Mouse (Mus musculus) gastrocnemius, postnatal 36 days (tissue): Measurements from ENCODE around the gene Myog. TPM values are rescaled to one million over a fixed set of nuclear protein-coding genes. Genes with fewer than 3 reads are reported as not detected.

Experiments
- DNase-seq, 2 experiments: peaks; one replicate each; pipeline ENCODE4 v3.0.0; 2022
- intact Hi-C: fragments of 180-260 bp; cut with DNase I; formaldehyde crosslinking; loops from one replicate; pipeline ENCODE4 v1.15.1; 2025
- total RNA-seq, 2 experiments: library from RNA; stranded (reverse); gene quantifications; 2 replicates each; pipeline ENCODE4 v1.2.3; 2021

The Myog gene
- total RNA-seq, 2 experiments from 2014 or later, result 20.1 to 20.9 TPM

DNA sequence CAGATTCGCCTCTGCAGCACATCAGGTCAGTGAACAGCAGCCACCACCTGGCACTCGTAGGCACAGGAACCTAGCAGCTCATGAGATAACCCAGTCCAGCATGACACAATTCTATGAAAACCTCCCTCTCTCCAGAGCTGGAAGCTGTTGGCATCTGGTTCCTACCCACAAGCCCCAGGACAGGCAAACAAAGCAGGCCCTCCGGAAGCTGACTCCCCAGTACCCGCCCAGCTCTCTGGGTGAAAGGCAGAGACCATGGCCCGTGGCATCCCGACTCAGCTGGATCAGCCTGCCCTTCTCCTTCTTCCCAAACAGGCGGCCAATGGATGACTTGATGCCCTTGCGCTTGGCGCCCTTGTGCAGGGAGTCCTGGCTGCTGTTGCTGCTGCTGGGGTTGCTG is 26.6 kb downstream of the Myog start:
- DNase-seq, result no peak
- intact Hi-C loops, result no loop called here

DNA sequence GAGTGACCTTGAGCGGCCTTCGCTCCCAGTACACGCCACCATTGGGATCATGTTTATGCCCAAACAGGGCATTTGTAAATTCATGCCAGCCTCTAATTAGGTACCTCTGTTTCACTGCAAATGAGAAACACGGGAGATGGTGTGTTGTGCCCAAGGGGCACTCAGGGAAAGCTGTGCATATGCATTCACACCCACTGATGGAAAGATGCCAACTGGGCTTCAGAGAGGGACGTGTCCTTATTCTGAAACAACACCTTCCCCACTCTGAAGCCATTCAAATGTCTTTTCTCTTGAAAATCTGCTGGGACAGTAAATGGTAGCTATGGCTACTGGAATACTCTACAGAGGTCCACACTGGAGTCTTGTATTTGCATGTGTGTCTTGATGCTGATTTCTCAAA is 28.5 kb downstream of the Myog start:
- DNase-seq, result no peak
- intact Hi-C loops, result no loop called here

DNA sequence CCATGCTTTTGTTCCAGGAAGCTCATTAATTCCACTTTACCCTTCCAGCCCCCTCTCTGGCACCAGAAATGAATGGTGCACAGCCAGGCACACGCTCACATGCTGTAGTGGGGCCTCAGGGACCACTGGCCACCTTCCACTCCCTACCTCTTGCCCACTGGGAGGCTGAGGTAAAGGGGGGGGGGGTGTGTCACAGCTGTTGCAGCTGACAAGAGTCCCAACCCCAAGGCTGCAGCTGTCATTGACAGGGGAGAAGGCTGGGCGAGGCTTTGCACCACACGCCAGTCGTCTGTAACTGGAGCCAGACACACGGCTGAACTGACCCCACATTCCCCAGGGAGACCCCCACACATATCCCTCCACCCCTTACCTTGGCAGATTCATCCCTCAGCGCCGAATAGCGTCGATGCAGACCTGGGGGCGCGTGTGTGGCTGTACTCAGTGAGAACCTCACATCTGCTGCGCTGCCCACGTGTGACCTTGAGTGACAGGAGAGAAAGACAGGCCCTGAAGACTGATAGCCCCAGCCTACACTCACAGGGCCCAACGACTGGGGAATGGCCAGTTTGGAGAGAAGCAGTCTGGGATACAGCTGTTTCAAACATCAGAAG is 31.0 kb downstream of the Myog start:
- DNase-seq, result no peak
- intact Hi-C loops, result loop anchor here (5.0 kb wide), 1 partner anchor 113 kb away; no protein-coding TSS in a partner anchor

DNA sequence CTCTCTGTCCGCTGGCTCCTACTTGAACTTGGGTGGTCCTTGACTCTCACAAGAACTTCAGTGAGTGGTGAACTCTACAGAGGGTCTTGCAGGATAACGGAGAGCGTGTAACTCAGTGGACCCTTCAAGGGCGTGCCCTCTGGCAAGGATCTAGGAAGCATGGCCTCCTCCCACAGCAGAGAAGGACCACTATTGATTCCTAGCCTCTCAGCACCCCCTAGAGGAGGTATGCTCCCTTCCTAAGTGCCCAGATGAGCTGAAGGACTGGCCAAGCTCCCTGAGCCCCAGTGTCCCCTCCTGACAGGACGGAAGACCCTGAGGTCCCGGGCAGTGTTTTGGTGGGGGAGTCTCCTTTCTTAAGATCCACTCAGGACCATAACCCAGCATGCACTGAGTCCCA is 32.8 kb downstream of the Myog start:
- intact Hi-C loops, result loop anchor here (2.0 to 5.0 kb wide), 2 partner anchors 82 to 115 kb away; no protein-coding TSS in a partner anchor

DNA sequence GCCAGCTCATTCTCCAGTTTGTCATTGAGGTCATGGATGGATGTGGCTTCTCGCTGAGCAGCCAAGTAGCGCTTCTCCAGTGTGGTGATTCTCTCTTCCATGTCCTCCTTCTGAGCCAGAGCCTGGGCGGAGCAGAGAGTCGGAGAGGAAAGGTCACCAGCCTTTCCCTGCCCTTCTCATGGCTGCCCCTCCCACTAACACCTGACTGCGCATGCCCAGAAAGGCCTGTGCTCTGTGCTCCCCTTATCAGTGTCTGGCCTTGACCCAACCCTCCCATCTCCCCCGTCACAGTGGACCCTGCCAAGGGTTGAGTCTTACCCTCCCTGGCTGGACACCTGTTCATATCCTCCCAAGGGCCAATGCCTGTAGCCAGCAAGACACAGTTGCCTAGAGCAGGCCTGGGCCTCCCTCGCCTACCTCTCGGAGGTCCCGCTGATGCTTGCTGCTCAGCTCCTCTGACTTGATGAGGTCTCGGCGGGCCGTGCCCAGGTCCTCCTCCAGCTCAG is 37.1 kb downstream of the Myog start:
- no peak for DNase-seq
- intact Hi-C loops, result loop anchor here (2.0 kb wide), 1 partner anchor 174 kb away; no protein-coding TSS in a partner anchor

More for the DNA sequence above, 32.8 kb downstream of the Myog start:
- peak in 1 of 2 experiments; percentile 34 for DNase-seq

DNA sequence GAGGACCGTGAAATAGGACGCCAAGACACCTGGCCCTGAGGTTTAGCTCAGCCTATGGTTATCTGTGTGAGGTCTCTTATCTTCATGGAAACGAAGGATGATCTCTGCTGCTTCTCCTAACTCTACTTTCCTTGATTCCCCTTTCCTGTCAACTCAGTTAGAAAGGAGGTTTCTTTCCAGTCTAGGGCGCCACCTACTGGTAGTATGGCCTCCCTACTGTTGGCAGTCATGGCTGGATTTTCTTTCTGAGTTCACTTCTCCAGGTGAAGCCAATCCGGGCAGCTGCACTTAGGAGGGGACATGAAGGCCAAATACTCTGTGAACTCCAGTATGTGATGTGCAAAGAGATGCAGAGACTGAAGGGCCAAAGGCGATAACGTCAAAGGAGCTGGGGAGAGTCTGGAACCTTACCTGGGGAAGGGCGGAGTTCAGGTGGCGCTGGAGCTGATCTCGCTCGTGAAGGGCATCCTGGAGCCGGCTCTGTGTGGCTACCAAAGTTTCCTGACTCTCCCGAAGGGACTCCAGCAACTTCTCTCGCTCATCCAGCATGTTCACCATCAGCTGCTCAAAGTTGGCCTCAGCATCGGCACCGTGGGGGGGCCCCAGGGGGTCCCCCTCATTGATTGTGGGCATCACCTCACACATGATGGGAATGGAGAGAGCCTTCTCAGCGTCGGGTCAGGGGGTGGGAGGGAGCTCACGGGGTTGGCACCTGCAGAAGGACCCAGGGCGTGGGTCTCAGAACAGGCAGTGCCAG is 42.3 kb downstream of the Myog start:
- intact Hi-C loops, result loop anchor here (5.0 to 10.0 kb wide), 2 partner anchors 215 to 277 kb away; no protein-coding TSS in a partner anchor
- DNase-seq, result peak; percentile 61 to 76

DNA sequence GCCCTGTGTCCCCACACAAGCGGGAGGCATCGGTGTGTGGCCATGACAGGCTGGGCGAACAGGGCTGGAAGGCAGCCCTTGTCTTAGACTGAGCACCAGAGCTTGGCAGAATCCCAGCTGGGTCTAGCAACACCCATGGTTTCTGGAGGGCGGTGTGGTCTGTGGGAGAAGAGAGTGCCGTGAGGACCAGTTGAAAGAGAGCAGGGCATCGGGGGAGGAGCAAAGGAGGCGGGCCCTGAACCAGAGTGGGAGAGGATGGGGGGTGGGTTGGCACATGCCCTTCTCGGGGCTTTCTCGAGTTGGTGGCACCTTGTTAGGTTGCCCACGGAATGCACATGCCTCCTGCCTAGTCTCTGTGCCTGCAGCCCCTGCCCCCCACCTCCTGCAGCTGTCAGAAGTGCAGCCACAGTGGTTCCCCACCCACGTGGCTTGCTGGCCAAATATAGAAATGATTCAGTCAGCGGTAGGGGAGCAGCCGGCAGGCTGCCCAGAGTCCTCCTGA is 43.0 kb downstream of the Myog start, which contains the start of gene Ppfia4:
Gene Ppfia4, minus strand, starts transcription at position 159 of the 502 bp plus-strand sequence.
- DNase-seq, result peak in 1 of 2 experiments; percentile 24
- intact Hi-C loops, result loop anchor here (5.0 to 10.0 kb wide), 2 partner anchors 216 to 278 kb away; no protein-coding TSS in a partner anchor

DNA sequence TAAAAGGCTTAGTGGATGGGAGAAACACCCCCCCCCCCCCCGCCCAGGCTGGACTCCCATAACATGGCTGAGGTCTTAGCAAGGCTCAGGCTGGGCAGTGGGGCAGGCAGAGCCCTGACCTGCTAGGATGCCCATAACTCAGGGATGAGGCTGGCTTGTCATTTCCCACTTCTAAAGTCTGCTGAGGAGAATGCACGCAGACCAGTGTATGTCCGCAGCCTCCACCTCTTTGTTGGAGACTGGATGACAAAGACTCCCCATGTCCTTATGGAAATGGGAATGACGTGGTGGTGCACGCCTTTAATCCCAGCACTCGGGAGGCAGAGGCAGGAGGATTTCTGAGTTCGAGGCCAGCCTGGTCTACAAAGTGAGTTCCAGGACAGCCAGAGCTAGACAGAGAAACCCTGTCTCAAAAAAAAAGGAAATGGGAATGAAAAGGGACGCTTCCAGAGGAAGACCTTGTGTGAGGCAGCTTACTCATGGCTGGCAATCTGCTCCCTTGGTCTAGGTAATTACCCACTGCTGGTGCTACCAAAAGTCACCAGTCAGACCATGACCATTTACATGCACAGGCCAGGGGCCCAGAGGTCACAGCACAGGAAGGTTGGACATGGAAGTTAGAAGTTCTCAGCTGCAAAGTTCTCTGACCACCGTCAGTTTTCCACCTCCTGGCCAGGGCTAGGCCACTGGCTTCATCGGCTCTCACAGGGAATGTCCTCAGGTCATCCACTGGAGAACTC is 43.8 kb downstream of the Myog start:
- intact Hi-C loops, result loop anchor here (5.0 to 10.0 kb wide), 2 partner anchors 216 to 279 kb away; no protein-coding TSS in a partner anchor

DNA sequence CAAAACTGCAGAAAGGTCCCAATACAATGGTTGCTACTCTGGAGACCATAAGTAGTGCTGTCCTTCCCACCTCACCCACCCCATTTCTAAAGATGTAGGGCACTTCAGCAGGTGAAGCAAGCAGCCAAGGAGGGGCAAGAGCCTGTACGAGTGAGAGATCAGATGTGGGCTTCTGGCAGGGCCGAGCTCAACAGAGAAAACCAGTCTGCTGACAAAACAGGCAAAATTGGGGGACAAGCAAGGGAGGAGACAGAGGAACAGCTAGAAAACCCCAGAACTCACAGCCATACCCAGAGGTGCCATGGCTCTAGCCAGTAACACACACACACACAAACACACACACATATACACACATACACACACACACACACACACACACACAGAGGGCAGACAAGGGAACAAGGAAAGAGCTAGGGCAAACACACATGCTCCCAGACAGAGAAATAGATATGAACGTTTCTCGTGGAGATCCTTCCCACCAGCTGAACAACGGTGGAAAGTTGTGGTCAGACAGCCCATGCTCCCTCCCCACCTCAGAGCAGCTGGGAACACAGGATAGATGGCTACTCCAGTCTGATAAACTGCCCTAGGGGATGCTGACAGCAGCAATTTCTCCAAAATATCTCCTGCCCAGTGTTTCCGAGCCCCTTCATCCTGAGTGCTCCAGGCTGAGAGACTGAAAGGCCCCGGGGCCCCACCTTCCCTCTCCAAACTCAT is 44.5 kb downstream of the Myog start:
- DNase-seq, result no peak
- intact Hi-C loops, result loop anchor here (5.0 to 10.0 kb wide), 2 partner anchors 217 to 279 kb away; no protein-coding TSS in a partner anchor

More for the DNA sequence above, 43.8 kb downstream of the Myog start:
- no peak for DNase-seq

DNA sequence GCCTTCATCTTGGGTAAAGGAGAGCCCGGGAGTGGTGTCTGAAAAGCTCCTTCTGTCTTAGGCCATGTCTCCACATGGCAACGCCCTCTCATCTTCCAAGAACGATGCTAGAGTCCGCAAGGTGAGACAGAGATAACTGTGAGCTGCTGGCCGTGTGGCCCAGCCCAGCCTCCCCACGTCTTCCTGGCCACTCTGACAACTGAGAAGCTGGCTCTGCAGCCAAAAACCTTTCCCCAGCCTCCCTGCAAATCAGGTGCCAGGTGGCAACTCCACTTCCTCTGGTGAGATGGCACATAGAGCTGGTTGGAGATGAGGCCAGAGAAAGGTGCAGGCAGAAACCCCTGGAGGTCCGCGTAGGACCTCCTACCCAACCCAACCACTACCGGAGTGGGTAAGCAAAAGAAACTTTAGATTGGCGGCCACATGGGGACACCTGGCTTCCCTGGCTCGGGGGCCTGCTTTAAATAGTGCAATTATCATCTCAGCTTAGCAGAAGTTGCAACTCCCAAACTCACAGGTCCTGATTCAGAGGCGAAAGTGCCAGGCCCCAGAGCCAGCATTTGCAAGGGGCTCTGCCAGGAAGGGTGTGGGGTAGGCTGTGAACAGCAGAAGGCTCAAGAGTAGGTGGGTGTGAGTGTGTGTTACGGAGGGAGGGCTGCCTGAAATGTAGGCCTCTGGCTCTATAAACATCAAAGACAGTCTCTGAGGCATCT is 45.6 kb downstream of the Myog start:
- intact Hi-C loops, result loop anchor here (10.0 kb wide), 1 partner anchor 281 kb away; no protein-coding TSS in a partner anchor
- no peak for DNase-seq

DNA sequence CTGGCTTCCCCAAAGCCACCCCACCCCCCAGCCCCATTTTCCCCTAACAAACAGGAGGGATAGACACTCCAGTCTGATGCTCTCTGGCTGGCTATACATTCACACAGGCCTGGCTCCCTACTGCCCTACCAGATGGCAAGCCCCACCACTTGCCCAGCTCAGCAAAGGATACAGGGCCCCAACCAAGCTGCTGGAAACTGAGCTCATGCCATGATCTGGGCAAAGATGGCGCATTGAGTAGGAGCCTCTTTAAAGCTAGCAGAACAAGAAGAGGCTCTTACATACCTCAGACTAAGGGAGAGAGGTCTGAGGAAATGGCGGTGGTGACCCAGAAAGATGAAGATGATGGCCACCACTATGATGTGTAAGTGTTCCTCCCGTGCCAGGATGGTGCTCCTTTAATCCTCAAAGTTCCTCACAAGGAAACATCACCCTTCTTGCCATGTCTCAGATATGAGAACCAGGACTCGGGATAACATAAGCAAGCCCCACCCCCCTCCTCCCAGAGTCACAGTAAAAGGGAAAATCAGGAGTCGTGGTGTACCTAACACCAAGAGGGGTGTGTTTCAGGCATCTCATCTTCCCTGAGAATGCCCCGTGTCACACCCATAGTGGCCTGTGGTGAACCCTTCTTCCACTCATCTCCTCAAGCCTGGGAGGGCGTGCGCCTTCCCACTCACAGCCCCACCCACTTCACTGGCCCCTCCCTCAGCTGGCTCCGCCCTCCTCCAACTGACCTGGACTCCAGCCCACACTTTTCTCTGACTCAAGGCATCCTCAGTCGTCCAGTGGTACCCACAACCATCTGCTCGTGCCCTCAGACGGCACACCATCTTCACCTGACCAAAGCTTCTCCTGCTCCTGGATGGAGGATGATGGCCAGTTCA is 46.4 kb downstream of the Myog start:
- intact Hi-C loops, result loop anchor here (10.0 kb wide), 1 partner anchor 281 kb away; no protein-coding TSS in a partner anchor
- DNase-seq, result no peak

DNA sequence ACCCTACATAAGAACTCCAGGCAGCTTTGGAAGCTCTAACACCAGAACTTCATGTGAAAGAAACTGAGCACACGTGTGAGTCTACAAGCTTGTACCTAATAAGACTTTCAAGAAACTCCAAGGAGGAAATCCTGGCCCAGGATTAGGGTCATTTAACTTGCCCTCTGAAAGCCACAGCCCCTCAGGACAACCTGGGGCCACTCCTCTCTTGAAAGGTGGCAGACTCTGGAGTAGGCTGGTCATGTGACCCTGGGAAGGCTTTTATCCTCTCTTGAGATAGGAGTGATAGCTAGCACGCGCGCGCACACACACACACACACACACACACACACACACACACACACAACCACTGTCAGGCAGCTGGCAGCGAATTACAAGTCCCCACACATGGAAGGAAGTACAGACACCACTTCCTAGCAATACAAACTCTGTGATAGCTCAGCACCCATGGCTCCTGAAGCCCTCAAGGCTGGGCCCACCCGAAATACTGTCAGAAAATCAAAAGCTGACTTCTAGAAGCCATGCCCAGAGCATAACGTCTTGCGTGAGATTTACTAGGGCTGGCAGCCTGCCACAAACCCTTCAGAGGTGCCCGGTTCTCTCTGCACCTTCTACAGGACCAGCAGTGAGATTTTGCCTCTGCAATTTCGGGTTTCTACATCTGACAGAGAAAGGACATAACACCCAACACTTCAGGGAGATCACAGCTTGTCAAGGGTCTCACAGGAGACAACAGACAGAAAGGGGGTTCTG is 47.3 kb downstream of the Myog start:
- DNase-seq, result no peak

DNA sequence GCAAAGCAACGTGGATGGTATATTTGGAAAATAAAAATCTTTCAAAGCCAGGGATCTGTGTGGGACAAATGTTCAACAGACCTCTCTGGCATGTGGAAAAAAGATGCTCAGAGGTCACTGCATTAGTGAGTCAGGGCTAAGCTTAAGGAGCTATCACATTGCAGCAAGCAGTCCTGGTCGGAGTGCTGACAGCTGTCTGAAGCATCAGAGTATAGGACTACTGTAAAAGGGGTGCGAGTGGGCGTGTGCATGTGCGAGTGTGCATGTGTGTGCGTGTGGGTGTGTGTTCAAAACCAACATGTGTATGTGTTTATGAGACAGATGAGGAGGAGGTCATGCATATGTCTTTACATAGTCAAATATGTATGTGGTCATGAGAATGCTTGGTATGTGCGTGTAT is 49.4 kb downstream of the Myog start:
- intact Hi-C loops, result loop anchor here (10.0 kb wide), 1 partner anchor 284 kb away; no protein-coding TSS in a partner anchor
- no peak for DNase-seq

More for the DNA sequence above, 47.3 kb downstream of the Myog start:
- intact Hi-C loops, result loop anchor here (10.0 kb wide), 1 partner anchor 282 kb away; no protein-coding TSS in a partner anchor

DNA sequence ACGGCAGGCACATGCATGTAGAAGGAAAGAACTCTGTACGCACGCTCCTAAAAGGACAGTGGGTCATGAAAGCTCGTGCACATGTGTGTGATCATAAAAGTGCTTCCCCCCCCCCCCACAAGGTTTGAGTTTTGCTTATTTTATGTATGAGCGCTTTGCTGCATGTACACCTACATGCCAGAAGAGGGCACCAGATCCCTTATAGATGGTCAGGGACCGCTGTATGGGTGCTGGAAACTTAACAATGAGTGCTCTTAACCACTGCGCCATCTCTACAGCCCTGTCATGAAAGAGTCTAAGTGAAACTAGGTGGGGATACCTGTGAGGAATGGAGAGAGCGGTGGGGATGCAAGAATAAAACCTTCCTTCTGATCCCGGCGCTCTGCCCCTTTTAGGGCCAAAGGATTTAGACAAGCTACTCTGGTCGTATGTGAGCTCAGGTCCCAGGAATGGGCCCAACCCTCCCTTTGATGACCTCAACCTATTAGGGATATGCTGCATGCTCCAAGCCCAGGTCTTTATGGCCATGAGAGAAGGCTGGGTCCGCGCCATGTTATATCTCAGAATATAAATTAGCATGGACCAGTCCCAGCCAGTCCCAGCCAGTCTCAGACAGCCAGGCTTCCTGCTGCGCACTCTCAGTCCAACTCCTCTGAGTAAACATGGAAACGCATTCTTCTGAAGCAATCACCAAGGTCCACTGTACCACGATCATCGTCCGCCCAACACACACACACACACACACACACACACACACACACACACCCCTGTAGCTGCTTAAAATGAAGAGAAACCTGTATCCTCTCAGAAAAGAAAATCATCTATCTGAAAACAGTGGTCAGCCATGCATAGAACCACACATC is 50.2 kb downstream of the Myog start:
- DNase-seq, result no peak
- intact Hi-C loops, result loop anchor here (10.0 kb wide), 1 partner anchor 285 kb away; no protein-coding TSS in a partner anchor

DNA sequence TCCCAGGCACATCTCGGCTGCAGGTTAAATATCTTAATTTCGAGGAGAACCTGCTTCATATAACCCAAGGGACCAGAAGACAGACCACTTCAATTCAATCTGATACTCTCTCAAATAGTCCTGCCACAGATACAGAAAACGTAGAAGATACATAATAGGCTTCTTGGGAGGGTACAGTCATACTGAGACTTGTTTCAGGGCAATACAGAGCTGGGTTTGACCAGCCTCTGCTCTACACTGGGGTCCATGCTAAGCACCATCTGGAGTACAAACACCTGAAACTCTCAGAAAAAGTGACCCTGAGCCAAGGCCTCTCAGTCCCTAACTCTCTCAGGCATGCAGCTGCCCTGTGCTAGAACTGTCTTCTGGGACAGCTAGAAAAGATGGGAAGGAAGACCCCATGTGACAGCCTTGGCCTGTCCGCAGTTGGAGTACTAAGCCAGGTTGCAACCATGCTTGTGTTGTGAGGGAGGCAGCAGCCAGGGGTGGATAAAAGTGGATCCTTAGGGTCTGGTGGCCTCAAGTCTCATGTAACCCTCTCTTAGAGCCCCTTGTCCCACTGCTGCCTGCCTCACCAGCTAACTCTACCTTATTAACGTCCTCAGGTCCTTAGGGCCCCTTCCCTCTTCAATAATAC is 52.0 kb downstream of the Myog start:
- DNase-seq, result no peak
- intact Hi-C loops, result no loop called here
